Mouse (Mus musculus): ENCODE results near the gene Cfap46. TPM values are rescaled to one million over a fixed set of nuclear protein-coding genes. Genes with fewer than 3 reads are reported as not detected.
"Not testable (repeated sequence)": the region's sequence is repeated elsewhere in the genome, so short reads cannot be mapped to it uniquely, and the experiment has no call there.

The Cfap46 gene
- total RNA-seq, 2 experiments from 2014 or later: 2.7 to 3.7 TPM

- peak; percentile 13 to 54 for DNase-seq (ENCODE audit: low spot score in 2 of 2)
Observed at GRCm38 (mm10) chr7:139666871-139667270, 16.7 kb downstream of the Cfap46 start.

GRCm38 (mm10) chr7:139663318-139663717, 20.3 kb downstream of the Cfap46 start:
- no peak for DNase-seq (ENCODE audit: low spot score in 2 of 2)

GRCm38 (mm10) chr7:139659901-139660300, 23.7 kb downstream of the Cfap46 start:
- not testable (repeated sequence) for DNase-seq (ENCODE audit: low spot score in 2 of 2)

GRCm38 (mm10) chr7:139649698-139650097, 33.9 kb downstream of the Cfap46 start:
- DNase-seq (ENCODE audit: low spot score in 2 of 2): no peak

DNA sequence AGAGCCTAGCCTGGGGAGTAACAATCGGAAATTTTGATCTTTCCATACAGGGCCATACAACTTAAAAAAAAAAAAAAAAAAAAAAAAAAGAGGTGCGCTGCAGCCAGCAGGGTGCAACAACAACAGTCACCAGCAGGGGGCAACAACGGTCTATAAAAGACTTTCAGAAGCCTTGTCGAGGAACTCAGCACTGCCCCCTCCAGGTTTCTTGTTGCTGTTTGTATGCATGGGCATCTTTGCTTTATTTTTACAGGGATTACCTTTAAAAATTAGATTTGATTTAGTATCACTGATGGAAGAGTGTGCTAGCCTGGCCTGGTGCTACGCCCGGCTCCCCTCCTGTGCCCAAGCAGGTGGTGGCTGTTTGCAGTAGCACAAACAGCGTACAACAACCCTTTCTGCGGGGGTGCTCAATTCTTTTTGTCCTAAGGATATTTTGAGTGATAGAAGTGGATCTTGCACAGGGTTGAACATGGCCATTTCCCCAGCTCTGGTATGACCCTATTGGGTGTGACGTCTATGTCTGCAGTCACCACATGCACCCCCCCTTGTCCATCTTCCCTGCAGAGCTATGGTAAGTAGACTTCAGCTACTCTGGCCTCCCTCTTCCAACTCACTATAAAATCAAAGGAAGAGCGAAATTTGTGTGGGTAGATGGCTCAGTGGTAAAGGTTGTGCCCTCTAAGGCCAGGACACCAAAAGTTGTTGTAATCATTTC, 35.4 kb downstream of the Cfap46 start:
- peak; percentile 74 to 97 for DNase-seq (ENCODE audit: low spot score in 2 of 2)

- no peak for DNase-seq (ENCODE audit: low spot score in 2 of 2)
Observed at GRCm38 (mm10) chr7:139633393-139633792, 50.2 kb downstream of the Cfap46 start.

GRCm38 (mm10) chr7:139625156-139625555, 58.5 kb downstream of the Cfap46 start:
- DNase-seq (ENCODE audit: low spot score in 2 of 2): no peak

DNA sequence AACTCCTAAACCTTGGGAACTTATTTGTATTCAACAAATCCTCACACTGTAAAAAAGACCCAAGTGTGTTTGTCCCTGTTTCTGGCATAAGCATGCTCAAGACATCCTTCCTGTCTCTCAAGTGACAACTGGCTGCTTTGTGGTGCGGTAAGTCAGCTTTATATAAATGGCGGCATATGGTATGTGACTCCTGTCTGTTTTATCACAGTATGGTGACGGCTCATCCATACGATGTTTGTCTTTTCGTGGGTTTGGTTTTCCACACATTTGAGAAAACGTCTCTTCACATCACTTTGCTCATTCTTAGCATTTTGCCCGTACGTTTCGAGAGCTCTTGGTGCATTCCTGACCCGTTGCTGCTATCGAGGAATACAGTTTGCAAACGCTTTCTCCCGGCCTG, 61.0 kb downstream of the Cfap46 start:
- no peak for DNase-seq (ENCODE audit: low spot score in 2 of 2)

DNA sequence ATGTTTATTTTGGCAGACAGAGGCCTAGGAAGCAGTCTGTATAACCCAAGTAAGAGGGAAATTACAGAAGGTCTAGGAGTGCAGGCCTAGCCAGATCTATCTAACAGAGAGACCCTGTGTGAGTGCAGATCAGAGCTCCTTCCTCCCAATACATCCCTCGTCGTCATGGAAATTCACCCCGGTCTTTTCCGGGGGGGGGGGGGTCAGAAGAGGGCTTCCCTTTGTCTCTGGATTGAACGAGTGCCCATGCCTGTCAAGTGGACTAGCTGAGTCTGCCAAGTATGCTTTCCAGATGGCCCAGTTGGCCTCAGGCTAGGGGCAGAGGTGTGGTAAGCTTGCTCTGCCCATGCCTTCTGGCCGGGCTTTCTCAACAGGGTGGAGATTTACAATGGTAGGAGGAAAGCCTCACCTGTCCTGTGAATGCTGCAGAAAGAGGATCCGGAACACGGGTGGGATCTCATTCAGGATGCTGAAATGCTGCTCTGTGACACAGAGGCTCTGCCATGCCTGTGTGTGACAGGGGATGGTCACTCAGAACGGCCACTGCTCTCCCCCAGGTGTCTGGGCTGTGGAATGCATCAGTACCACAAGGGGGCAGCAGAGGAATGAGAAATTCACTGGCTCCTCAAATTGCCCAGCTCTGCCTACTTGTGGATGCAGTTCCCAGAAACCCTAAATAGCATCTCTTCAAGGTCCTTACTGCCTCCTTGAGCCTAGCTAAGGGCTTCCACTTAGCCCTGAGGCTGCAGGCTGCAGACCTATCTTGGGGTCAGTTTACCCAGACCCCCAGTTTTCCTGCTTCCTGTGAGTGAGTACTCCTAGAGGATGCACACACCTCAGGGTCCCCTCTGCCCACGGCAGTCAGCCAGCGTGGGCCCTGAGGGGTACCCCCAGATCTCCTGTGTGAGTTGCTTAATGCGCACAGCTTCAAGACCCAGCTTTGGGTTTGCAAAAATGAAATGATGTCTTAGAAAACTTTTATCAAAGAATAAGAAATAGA, 67.5 kb downstream of the Cfap46 start:
- DNase-seq (ENCODE audit: low spot score in 2 of 2): peak; percentile 59 to 83

- no peak for DNase-seq (ENCODE audit: low spot score in 2 of 2)
Observed at GRCm38 (mm10) chr7:139610328-139610727, 73.3 kb downstream of the Cfap46 start.

GRCm38 (mm10) chr7:139595862-139596261, 87.8 kb downstream of the Cfap46 start:
- no peak for DNase-seq (ENCODE audit: low spot score in 2 of 2)

DNA sequence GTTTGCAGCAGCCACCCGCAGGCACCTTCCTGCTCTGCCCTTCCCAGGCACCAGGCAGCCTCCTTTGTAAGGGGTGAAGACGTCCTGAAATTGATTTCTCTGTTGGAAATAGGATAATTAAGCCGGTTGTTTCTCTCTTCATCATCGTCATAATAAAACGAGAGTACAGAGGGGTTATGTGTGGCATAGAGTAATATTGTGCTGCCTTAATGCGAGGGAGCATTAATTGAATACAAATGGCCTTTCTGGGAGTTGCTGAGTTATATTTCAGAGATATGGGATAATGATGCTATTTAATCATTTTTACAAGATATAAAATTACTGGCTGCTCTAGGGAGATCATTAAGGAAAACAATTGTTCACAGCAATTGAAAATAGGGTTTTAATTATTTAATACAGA, 88.3 kb downstream of the Cfap46 start:
- no peak for DNase-seq (ENCODE audit: low spot score in 2 of 2)

DNA sequence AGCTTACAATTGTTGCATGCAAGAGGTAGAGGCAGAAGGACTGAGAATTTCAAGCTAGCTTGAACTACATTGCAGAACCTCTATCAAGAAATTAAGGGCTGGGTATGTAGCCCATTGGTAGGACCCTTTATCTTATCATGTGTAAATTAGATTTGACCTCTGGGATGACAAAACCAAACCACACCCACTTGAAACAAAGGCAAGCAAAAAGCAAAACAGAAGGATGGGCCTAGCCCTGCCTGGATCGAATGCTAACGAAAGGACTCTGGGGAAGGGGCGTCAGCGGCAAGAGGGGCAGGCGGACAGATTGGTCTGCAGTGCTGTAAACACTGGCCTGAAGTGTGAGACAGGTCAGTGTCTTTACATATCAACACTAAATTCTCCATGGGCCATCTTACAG, 92.3 kb downstream of the Cfap46 start:
- DNase-seq (ENCODE audit: low spot score in 2 of 2): no peak

DNA sequence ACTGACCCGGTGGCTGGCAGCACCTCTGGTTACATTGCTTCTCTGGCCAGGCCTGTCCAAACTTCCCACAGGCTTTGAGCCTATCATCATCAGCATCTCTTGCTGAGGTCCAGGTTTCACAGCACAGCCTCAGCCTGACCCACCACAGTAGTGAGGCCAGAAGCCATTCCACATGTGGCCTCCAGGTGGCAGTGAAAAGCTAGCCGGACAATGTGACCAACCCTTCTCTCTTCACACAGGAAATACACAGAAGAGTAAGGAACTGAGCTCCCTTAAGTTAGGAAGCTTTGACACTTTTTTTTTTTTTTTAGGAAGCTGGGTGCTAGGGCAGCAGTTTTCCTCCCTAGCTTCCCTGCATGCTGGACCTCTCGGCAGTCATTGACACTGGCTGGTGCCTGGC, 93.3 kb downstream of the Cfap46 start:
- DNase-seq (ENCODE audit: low spot score in 2 of 2): peak in 1 of 2 experiments; percentile 59

DNA sequence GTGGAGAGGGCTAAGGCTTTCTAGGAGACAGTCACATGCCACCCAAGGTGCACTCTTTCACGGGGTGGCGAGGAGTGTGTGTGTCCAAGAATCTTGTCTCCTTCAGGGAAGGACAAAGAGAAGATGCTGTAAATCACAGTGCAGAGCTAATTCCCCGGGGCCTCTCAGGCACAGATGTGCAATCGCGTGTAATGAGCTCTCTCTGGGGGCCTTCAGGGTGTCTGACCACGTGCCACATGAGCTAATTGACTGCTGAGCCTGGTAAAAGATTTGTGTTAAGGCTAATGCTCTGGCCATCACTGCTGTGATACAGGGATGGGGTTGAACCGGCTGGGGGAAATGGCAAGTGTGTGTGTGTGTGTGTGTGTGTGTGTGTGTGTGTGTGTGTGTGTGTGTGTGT, 95.7 kb downstream of the Cfap46 start:
- no peak for DNase-seq (ENCODE audit: low spot score in 2 of 2)

- DNase-seq (ENCODE audit: low spot score in 2 of 2): no peak
Observed at GRCm38 (mm10) chr7:139585183-139585821, 98.3 kb downstream of the Cfap46 start.

DNA sequence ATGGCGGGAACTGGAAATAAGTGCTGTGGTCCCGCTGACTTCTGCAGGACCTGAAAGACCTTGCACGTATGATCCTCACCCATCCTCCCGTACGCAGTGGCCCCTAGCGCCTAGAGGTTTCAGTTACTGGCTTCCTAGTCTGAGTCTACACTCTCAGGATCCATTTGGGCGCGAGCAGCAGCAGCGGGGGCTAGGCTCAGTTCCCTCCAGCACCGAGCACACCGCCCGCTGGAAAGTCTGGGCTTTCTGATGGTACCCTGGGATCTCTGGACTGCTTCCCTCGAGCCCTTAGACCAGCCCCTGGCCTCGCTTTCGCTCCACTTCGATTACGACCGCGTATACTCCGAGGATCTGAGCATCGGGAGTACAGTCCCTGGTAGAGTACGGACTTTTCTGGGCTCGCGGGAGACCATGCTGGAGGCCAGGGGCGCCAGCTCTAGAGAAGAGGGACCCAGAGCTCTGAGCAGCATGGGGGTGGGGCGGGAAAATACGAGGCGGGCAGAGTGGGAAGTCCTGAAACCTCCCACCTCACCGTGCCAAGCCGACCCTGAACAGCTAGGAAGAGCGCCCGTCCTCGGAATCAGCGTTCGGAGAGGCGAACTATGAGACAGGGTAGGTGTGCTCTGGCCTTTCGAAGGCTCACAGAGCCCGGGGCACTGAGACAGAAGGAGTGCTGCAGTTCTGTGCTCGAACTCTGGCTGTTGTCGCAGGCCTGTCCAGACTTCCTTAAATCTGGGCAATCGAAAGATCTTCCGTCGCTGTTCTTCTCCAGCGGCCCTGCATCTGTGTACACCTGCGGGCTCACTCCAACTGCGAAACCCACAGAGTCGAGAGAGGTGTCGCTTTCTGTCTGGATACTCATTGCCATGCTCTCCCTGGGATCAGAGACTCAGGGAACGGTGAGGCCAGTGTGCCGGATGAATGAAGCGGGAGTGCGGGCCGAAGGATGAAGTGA, 99.1 kb downstream of the Cfap46 start:
- DNase-seq (ENCODE audit: low spot score in 2 of 2): no peak

DNA sequence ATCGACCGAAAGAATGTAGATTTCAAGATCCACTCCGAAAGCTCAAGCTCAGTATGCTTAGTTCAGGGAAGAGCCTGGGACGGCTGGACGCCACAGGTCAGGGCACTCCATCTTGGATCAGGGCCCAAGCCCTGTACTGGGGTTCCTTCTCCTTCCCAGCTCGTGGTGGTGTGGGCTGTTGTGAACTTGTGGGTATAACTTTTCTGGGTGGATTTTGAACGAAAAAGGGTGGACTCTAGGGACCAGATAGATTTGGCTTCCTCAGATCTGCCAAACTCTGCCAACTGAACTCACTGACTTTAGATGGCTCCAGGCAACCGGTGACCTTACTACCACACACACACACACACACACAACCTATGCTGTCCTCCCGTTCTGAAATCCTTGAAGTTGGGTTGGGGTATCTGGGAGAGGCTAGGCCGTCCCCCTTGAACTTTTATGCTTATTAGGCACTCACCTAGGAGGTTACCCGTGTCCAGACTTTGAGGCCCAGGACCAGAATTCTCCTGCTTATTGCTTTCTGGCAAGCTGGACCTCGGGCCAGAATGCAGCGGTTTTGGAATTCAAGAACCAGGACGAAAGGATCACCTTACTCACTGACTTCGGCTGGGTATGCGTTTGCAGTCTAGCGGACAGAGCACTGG, 100.4 kb downstream of the Cfap46 start:
- no peak for DNase-seq (ENCODE audit: low spot score in 2 of 2)

- DNase-seq (ENCODE audit: low spot score in 2 of 2): peak in 1 of 2 experiments; percentile 64
Observed at GRCm38 (mm10) chr7:139582595-139582994, 101.0 kb downstream of the Cfap46 start, which contains the start of gene Nkx6-2. Gene Nkx6-2, minus strand, starts transcription at chr7:139582797.
